Mouse (Mus musculus): ENCODE results near the gene 4933407L21Rik.
"Not testable (repeated sequence)": the region's sequence is repeated elsewhere in the genome, so short reads cannot be mapped to it uniquely, and the experiment has no call there.

Gene 4933407L21Rik

GRCm38 (mm10) chr1:85959889-85960276 is 31.6 kb downstream of the 4933407L21Rik start:
- DNase-seq, result no peak

- DNase-seq, result peak; percentile 56
These were observed 32.6 kb downstream of the 4933407L21Rik start, which contains the start of gene Gpr55 for GRCm38 (mm10) chr1:85960873-85961272. Gene Gpr55 (minus strand): TSS chr1:85961007.

- peak; percentile 25 for DNase-seq
These were observed 33.8 kb downstream of the 4933407L21Rik start for GRCm38 (mm10) chr1:85962081-85962480.

- no peak for DNase-seq
These were observed 37.6 kb downstream of the 4933407L21Rik start for GRCm38 (mm10) chr1:85965856-85966255.

- DNase-seq, result no peak
These were observed 40.8 kb downstream of the 4933407L21Rik start for GRCm38 (mm10) chr1:85969081-85969480.

GRCm38 (mm10) chr1:85969519-85969918 is 41.2 kb downstream of the 4933407L21Rik start:
- DNase-seq, result no peak

- no peak for DNase-seq
These were observed 42.8 kb downstream of the 4933407L21Rik start for GRCm38 (mm10) chr1:85971070-85971469.

GRCm38 (mm10) chr1:85972341-85972740 is 44.1 kb downstream of the 4933407L21Rik start:
- no peak for DNase-seq

- no peak for DNase-seq
These were observed 45.2 kb downstream of the 4933407L21Rik start for GRCm38 (mm10) chr1:85973468-85973877.

- no peak for DNase-seq
These were observed 49.4 kb downstream of the 4933407L21Rik start for GRCm38 (mm10) chr1:85977709-85978108.

- DNase-seq, result no peak
These were observed 53.6 kb downstream of the 4933407L21Rik start for GRCm38 (mm10) chr1:85981738-85982357.

- DNase-seq, result no peak
These were observed 57.5 kb downstream of the 4933407L21Rik start for GRCm38 (mm10) chr1:85985784-85986183.

GRCm38 (mm10) chr1:85988351-85988750 is 60.1 kb downstream of the 4933407L21Rik start:
- DNase-seq, result no peak

- DNase-seq, result not testable (repeated sequence)
These were observed 60.6 kb downstream of the 4933407L21Rik start for GRCm38 (mm10) chr1:85988882-85989281.
